Mouse (Mus musculus) embryonic facial prominence, embryonic 15.5 days (tissue): ENCODE measurements around the gene Chpt1. TPM values are rescaled to one million over a fixed set of nuclear protein-coding genes. Genes with fewer than 3 reads are reported as not detected.

ENCODE experiments used
- ATAC-seq: fragments of 200-750 bp; cut with Nextera tagmentation; 2 replicates; pipeline ENCODE4 v1.8.0; 2017; ENCODE audit warnings: low read depth, moderate TSS enrichment; ENCODE audit not compliant: insufficient number of reproducible peaks, low FRiP score, low TSS enrichment
- H3K27ac ChIP-seq: fragments of 300-500 bp; sonication (generic); replicated peaks from 2 replicates; pipeline ENCODE4 v1.5.1; 2015; ENCODE audit warnings: mild to moderate bottlenecking, inconsistent platforms
- H3K27me3 ChIP-seq: fragments of 300-500 bp; sonication (generic); 2 replicates; pipeline ENCODE4 v1.6.1; 2015; ENCODE audit warnings: inconsistent platforms
- H3K36me3 ChIP-seq: fragments of 300-500 bp; sonication (generic); 2 replicates; pipeline ENCODE4 v1.6.1; 2015; ENCODE audit warnings: mild to moderate bottlenecking, inconsistent platforms
- H3K4me1 ChIP-seq: fragments of 300-500 bp; sonication (generic); 2 replicates; pipeline ENCODE4 v1.6.1; 2015; ENCODE audit warnings: inconsistent platforms
- H3K4me2 ChIP-seq: fragments of 300-500 bp; sonication (generic); replicated peaks from 2 replicates; pipeline ENCODE4 v1.6.1; 2015; ENCODE audit warnings: mild to moderate bottlenecking, inconsistent platforms
- H3K4me3 ChIP-seq: fragments of 300-500 bp; sonication (generic); replicated peaks from 2 replicates; pipeline ENCODE4 v1.5.1; 2015; ENCODE audit warnings: mild to moderate bottlenecking, inconsistent platforms
- H3K9ac ChIP-seq: fragments of 300-500 bp; sonication (generic); 2 replicates; pipeline ENCODE4 v1.6.1; 2015; ENCODE audit warnings: inconsistent platforms
- H3K9me3 ChIP-seq: fragments of 300-500 bp; sonication (generic); replicated peaks from 2 replicates; pipeline ENCODE4 v1.6.1; 2016; ENCODE audit warnings: inconsistent platforms
- WGBS: fragments of 180-500 bp; shearing (Covaris S2); methylation state at CpG from one replicate; pipeline ENCODE4 v1.1.7; 2015; 5-methylcytosine and 5-hydroxymethylcytosine counted together
- polyA plus RNA-seq: library from polyadenylated mRNA; unstranded; fragments of >200 nt; fragmentation: Nextera tagmentation; extraction: Ambion mirVana; gene quantifications from 2 replicates; pipeline ENCODE4 v1.2.1, GENCODE M21; 2015

Chpt1 gene
- polyA plus RNA-seq, 1 experiment from 2014 or later: 39.6 TPM

DNA sequence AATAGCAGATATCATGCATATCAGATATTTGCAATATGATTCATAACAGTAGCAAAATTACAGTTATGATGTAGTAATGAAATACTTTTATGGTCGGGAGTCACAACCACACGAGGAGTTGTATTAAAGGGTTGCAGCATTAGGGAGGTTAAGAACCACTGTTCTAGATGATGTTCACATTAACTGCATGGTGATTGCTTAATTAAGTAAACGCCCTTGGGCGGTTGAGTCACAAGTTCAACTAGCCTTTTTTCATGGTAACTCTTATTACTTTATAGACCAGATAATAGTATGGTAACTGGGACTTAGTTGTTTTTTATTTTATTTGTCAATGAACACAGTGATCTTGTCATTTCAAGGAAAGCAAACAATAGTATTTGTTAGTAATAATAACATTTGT is 100.9 kb downstream of the Chpt1 start:
- Histone ChIP-seq H3K4me2 (no peak overlapping the region), H3K4me3 (no peak overlapping the region), H3K4me1 (no peaks in the 10 kb centered on the region), H3K9ac (no peak overlapping the region), H3K36me3 (no peaks in the 10 kb centered on the region), H3K27me3 (no peaks in the 10 kb centered on the region), H3K27ac (no peak overlapping the region), H3K9me3 (no peaks in the 10 kb centered on the region)
- ATAC-seq: no peak
- WGBS: 84% methylated on average over 4 of the region's 4 CpGs

Other genes starting within 250 kb of the Chpt1 start
- gene Dram1, start 125.0 kb downstream of the Chpt1 start, polyA plus RNA-seq: 3.1 and 3.5 TPM in 2 replicates
- 11.0 and 11.1 TPM in 2 replicates for gene Gnptab, start 124.9 kb downstream of the Chpt1 start, polyA plus RNA-seq
- 0.47 TPM in 1 of 2 replicates, not detected in the other for gene Sycp3, start 44.5 kb downstream of the Chpt1 start, polyA plus RNA-seq
- gene Mybpc1, start 101.1 kb upstream of the Chpt1 start, polyA plus RNA-seq: 46.6 and 56.5 TPM in 2 replicates
- 0.18 and 0.20 TPM in 2 replicates for gene Spic, start 180.9 kb upstream of the Chpt1 start, polyA plus RNA-seq
- gene Arl1, start 226.8 kb upstream of the Chpt1 start, polyA plus RNA-seq: 210 and 225 TPM in 2 replicates